8 mouse cellular contexts compared by ENCODE assay signal in genomic region chr17:72997301-72997921, GRCm38 (mm10).
DNase-seq lines count a peak whose midpoint lies in the region; ATAC-seq lines count a peak whose summit lies in the region.

No protein-coding gene starts in this region.

- 17% methylated on average over 5 of the region's 5 CpGs for WGBS in lung, embryonic 15.5 days
- WGBS in forebrain, embryonic 13.5 days, result 17% methylated on average over 5 of the region's 5 CpGs
- WGBS in stomach, embryonic 14.5 days, result 19% methylated on average over 5 of the region's 5 CpGs

- H3K27me3 ChIP-seq in lung, embryonic 15.5 days, result no peaks in the 10 kb centered on the region
- H3K27me3 ChIP-seq in forebrain, embryonic 13.5 days, result no peaks in the 10 kb centered on the region
- H3K27me3 ChIP-seq in stomach, embryonic 14.5 days (ENCODE audit: control insufficient read depth, insufficient read depth, low read length), result no peaks in the 10 kb centered on the region

- DNase-seq in lung, postnatal 25 days (ENCODE audit: low spot score), result no peak
- DNase-seq in kidney, postnatal 10 days, result peak; percentile 52
- no peak for DNase-seq in urinary bladder, postnatal 14 days (ENCODE audit: low spot score)
- no peak for DNase-seq in layer of hippocampus, postnatal 10 days (ENCODE audit: low spot score in 2 of 2)

- H3K9ac ChIP-seq in lung, embryonic 15.5 days, result no peak overlapping the region
- H3K9ac ChIP-seq in forebrain, embryonic 13.5 days, result no peak overlapping the region
- H3K9ac ChIP-seq in stomach, embryonic 14.5 days (replicated peaks; ENCODE audit: low read depth, low read length), result no peak overlapping the region

- H3K27ac ChIP-seq in lung, embryonic 15.5 days, result no peak overlapping the region
- H3K27ac ChIP-seq in forebrain, embryonic 13.5 days, result no peak overlapping the region
- H3K27ac ChIP-seq in stomach, embryonic 14.5 days (ENCODE audit: low read length), result no peak overlapping the region

- H3K9me3 ChIP-seq in lung, embryonic 15.5 days, result no peaks in the 10 kb centered on the region
- H3K9me3 ChIP-seq in forebrain, embryonic 13.5 days (replicated peaks), result no peaks in the 10 kb centered on the region
- no peaks in the 10 kb centered on the region for H3K9me3 ChIP-seq in stomach, embryonic 14.5 days (ENCODE audit: control insufficient read depth, low read depth, low read length)

- H3K4me1 ChIP-seq in lung, embryonic 15.5 days, result peaks cover 17% of the 10 kb centered on the region; the same call in 1 of the 2 replicates
- H3K4me1 ChIP-seq in forebrain, embryonic 13.5 days, result peaks cover 6% of the 10 kb centered on the region
- peaks cover 19% of the 10 kb centered on the region for H3K4me1 ChIP-seq in stomach, embryonic 14.5 days (ENCODE audit: control insufficient read depth, insufficient read depth, low read length)

- H3K36me3 ChIP-seq in lung, embryonic 15.5 days, result no peaks in the 10 kb centered on the region
- no peaks in the 10 kb centered on the region for H3K36me3 ChIP-seq in forebrain, embryonic 13.5 days (ENCODE audit: poor library complexity, severe bottlenecking)
- no peaks in the 10 kb centered on the region for H3K36me3 ChIP-seq in stomach, embryonic 14.5 days (ENCODE audit: control insufficient read depth, insufficient read depth, low read length)

- no peak overlapping the region for H3K4me2 ChIP-seq in lung, embryonic 15.5 days
- H3K4me2 ChIP-seq in forebrain, embryonic 13.5 days, result no peak overlapping the region
- H3K4me2 ChIP-seq in stomach, embryonic 14.5 days (replicated peaks; ENCODE audit: low read depth, low read length), result no peak overlapping the region

- H3K4me3 ChIP-seq in lung, embryonic 15.5 days, result no peak overlapping the region
- no peak overlapping the region for H3K4me3 ChIP-seq in forebrain, embryonic 13.5 days
- no peak overlapping the region for H3K4me3 ChIP-seq in stomach, embryonic 14.5 days (ENCODE audit: low read depth, low read length)

- peak; percentile 62; the same call in 1 of the 2 replicates for ATAC-seq in lung, embryonic 15.5 days (ENCODE audit: borderline replicate concordance, extremely low read depth, low FRiP score, low TSS enrichment)
- peak; percentile 36; the same call in 1 of the 2 replicates for ATAC-seq in forebrain, embryonic 13.5 days
- ATAC-seq in stomach, embryonic 14.5 days (ENCODE audit: insufficient number of reproducible peaks, insufficient read depth, low FRiP score, low read depth), result peak; percentile 53; the same call in 1 of the 2 replicates
- no peak for ATAC-seq in erythroblast, adult 5-6 weeks (replicated peaks; ENCODE audit: low FRiP score, poor library complexity, severe bottlenecking)
